Mouse (Mus musculus): ENCODE measurements around the gene Gm10382.

DNA sequence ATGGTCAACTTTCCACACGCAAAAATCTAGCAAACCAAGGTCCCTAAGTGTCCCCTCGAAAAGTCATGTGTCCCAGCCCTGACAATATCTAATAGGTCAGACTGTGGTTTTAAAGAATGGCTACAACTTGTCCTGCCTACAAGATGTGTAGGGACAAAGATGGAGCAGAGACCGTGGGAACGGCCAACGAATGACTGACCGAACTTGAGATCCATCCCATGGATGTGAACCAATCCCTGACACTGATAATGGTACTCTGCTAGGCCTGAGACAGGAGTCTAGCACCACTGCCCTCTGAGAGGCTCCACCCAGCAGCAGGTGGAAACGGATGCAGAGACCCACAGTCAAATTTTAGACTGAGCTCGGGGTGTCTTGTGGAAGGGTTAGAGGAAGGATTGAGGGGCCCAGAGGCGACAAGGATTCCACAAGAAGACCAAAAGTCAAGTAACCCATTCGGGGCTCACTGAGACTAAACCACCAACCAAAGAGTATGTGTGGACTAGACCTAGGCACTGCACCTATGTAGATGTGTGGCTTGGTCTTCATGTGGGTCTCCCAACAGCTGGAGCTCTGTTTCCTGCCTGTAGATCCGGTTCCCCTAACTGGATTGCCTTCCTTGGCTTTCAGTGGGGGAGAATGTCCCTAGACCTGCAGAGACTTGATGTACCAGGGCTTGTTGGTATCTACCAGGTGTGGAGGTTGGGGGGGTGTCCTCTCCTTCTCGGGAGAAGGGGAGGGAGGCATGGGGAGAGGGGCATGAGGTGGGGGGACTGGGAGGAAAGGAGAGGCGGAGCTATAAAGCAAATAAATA lies 18.1 kb downstream of the Gm10382 start:
- TF ChIP-seq CTCF (IDR thresholded peaks at IDR 0.05; ENCODE audit: low read depth, low read length) (no peak), POLR2A (IDR thresholded peaks at IDR 0.05; ENCODE audit: insufficient read depth, low read length) (no peak), EP300 (IDR thresholded peaks at IDR 0.05; ENCODE audit: insufficient read depth, low read depth, low read length) (no peak)
